Mouse (Mus musculus) ES-E14 (cell line): ENCODE data around the gene Cers2. TPM values are rescaled to one million over a fixed set of nuclear protein-coding genes. Genes with fewer than 3 reads are reported as not detected.

ENCODE experiments used
- DNase-seq: peaks from one replicate; pipeline ENCODE4 v3.0.0-alpha.2; 2013; ENCODE audit warnings: low read depth, low spot score
- H3K27ac ChIP-seq: 2 replicates; pipeline ENCODE4 v1.5.1; 2012; ENCODE audit warnings: low read depth, mild to moderate bottlenecking, low read length, moderate library complexity, mixed read lengths; ENCODE audit not compliant: poor library complexity, insufficient read depth, severe bottlenecking
- H3K36me3 ChIP-seq: 2 replicates; pipeline ENCODE4 v1.6.1; 2012; ENCODE audit warnings: mild to moderate bottlenecking, low read length, moderate library complexity, mixed read lengths; ENCODE audit not compliant: control insufficient read depth, poor library complexity, insufficient read depth, severe bottlenecking
- H3K4me1 ChIP-seq, 2 experiments: fragments of 150-350 bp in 1 of 2; sonication (generic) in 1 of 2; 2 replicates each; pipeline ENCODE4 v1.6.1; 2012; ENCODE audit warnings: low read length in 2 of 2, mild to moderate bottlenecking in 1 of 2, mixed read lengths in 1 of 2; ENCODE audit not compliant: control insufficient read depth in 2 of 2, insufficient read depth in 2 of 2, poor library complexity in 1 of 2
- H3K4me3 ChIP-seq, 2 experiments: fragments of 150-350 bp in 1 of 2; sonication (generic) in 1 of 2; 2 replicates each; pipeline ENCODE4 v1.5.1; 2012; ENCODE audit warnings: low read length in 2 of 2, low read depth in 1 of 2, mild to moderate bottlenecking in 1 of 2, mixed read lengths in 1 of 2; ENCODE audit not compliant: insufficient read depth in 1 of 2, poor library complexity in 1 of 2, severe bottlenecking in 1 of 2
- H3K9ac ChIP-seq: 2 replicates; pipeline ENCODE4 v1.6.1; 2012; ENCODE audit warnings: low read depth, mild to moderate bottlenecking, low read length, mixed read lengths; ENCODE audit not compliant: poor library complexity, insufficient read depth, severe bottlenecking
- H3K9me3 ChIP-seq: fragments of 150-350 bp; sonication (generic); 2 replicates; pipeline ENCODE4 v1.6.1; 2012; ENCODE audit warnings: low read depth, mild to moderate bottlenecking, low read length; ENCODE audit not compliant: control insufficient read depth, insufficient read depth
- CHD2 ChIP-seq: IDR thresholded peaks from 2 replicates; pipeline ENCODE4 v1.6.1; 2014; ENCODE audit warnings: mild to moderate bottlenecking, low read depth, low read length, inconsistent platforms
- HCFC1 ChIP-seq: IDR thresholded peaks from 2 replicates; pipeline ENCODE4 v1.6.1; 2012; ENCODE audit warnings: low read length, inconsistent platforms, borderline replicate concordance; ENCODE audit not compliant: insufficient read depth
- MAFK ChIP-seq: IDR thresholded peaks from 2 replicates; pipeline ENCODE4 v1.6.1; 2014; ENCODE audit warnings: mild to moderate bottlenecking, low read depth, low read length, inconsistent platforms; ENCODE audit not compliant: insufficient read depth
- ZC3H11A ChIP-seq: IDR thresholded peaks from 2 replicates; pipeline ENCODE4 v1.6.1; 2012; ENCODE audit warnings: low read depth, mild to moderate bottlenecking, inconsistent platforms, low read length, borderline replicate concordance
- ZNF384 ChIP-seq: IDR thresholded peaks from 2 replicates; pipeline ENCODE4 v1.6.1; 2012; ENCODE audit warnings: low read depth, low read length, inconsistent platforms
- in situ Hi-C, 2 experiments: fragments of 600-800 bp; cut with MboI; formaldehyde crosslinking; loops; one replicate each; pipeline ENCODE4 v1.15.1; 2025; ENCODE audit warnings: low sequenced_read_pairs in 2 of 2, inconsistent platforms in 1 of 2; ENCODE audit not compliant: unreplicated experiment in 2 of 2
- total RNA-seq: library from RNA; depleted of rRNA; stranded (reverse); fragments of 300-350 nt; gene quantifications from 2 replicates; pipeline ENCODE4 v1.2.3, GENCODE M21; 2012

Gene Cers2
- total RNA-seq, 1 experiment = 87.6 TPM

DNA sequence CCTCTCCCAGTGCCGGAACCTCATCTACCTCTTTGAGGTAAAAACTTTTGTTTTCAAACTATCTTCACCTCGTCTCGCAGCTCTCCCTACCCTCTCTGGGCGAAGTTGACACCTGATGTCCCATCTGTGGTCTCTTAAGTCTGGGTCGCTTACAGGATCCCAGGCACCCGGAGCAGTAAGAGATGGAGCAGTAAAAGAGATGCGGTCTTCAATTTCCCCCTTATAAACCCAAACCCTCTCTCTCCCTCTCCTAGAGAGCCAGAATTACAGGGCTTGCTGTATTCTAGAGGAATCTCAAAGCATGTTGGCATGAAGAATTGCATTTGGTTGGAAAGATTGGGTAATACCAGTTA is 31.0 kb upstream of the Cers2 start:
- in situ Hi-C loops = no loop called here
- TF ChIP-seq ZC3H11A = no peak
- no peak for TF ChIP-seq MAFK
- TF ChIP-seq ZNF384 = no peak
- TF ChIP-seq CHD2 = no peak
- no peak for TF ChIP-seq HCFC1
- Histone ChIP-seq H3K4me1 (peaks cover 2 to 9% of the 10 kb centered on the region in 2 experiments; a peak in 3 of 4 replicates), H3K36me3 (peaks cover 7% of the 10 kb centered on the region), H3K9me3 (no peaks in the 10 kb centered on the region), H3K27ac (peak overlapping the region; percentile 70; the same call in 1 of the 2 replicates), H3K4me3 (peak overlapping the region; percentile 82 to 94), H3K9ac (peak overlapping the region; percentile 77)
- no peak for DNase-seq

DNA sequence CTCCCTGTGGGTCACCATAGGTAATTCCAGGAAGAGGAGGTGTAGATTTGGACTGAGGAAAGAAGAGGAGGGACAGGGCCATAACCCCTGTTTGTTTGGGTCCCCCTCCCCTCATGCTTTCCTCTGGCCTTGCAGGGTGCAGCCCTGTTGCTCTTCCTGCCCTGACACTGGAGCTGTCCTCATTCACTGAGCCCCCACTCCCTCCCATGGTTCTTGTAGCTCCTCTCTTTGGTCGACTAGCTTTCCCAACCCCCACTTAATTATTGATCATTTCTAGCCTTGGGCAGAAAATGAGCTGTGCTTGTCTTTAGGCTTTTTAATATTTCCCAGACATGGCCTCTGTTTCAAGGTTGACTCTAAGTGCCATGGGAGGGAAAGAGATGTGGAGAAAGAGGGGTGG is 30.5 kb upstream of the Cers2 start:
- no peak for TF ChIP-seq ZC3H11A
- DNase-seq = no peak
- in situ Hi-C loops = no loop called here
- H3K27ac ChIP-seq = no peak overlapping the region
- H3K9me3 ChIP-seq = no peaks in the 10 kb centered on the region
- peaks cover 10% of the 10 kb centered on the region for H3K36me3 ChIP-seq
- H3K9ac ChIP-seq = no peak overlapping the region; the same call in 1 of the 2 replicates
- peak overlapping the region; percentile 82 to 94 for H3K4me3 ChIP-seq
- H3K4me1 ChIP-seq = peaks cover 2 to 7% of the 10 kb centered on the region in 2 experiments; a peak in 3 of 4 replicates

DNA sequence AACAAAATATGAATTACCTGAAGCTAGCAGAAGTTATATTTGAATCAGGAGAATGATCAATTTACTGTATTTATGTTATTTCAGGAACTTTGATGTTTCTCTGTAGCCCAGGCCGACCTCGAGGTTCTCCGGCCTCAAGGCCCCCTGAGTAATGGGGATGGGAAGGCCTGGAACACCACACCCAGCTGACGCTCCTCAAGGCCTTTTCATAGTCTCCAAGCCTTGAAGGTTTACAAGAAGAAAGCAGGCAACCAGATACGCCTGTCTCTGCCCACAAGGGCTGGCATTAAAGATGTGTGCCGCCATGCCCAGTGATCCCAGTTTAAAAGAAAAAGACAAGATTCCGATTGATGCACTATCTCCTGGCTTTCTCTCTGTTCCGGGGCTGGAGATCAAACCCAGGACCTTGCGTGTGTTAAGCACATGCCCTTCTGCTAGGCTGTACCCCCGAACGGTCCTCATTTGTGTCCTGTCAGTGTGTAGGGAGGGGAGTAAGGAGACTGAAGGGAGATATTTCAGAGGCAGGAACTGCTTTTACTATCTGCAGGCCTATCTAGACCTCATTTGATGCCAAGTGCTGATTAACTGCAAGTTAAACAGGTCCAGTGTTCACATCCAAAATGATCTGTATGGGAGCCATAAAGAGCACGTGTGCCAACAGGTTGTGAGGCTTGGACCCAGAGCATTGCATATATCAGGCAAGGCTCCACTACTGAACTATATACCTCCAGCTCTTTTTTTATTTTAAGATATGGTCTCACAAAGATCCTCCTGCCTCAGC is 29.9 kb upstream of the Cers2 start:
- H3K9ac ChIP-seq = peak overlapping the region; percentile 63; the same call in 1 of the 2 replicates
- DNase-seq = no peak
- no peaks in the 10 kb centered on the region for H3K9me3 ChIP-seq
- TF ChIP-seq ZC3H11A (no peak), HCFC1 (no peak)
- H3K4me1 ChIP-seq = peaks cover 2 to 9% of the 10 kb centered on the region in 2 experiments; a peak in 3 of 4 replicates
- in situ Hi-C loops = no loop called here
- H3K36me3 ChIP-seq = peaks cover 12% of the 10 kb centered on the region
- 0 out of 2 replicates have a peak overlapping the region, but pooled peaks have one; percentile 1 for H3K27ac ChIP-seq
- peak overlapping the region; percentile 82 to 94; a peak in 2 of 4 replicates for H3K4me3 ChIP-seq

DNA sequence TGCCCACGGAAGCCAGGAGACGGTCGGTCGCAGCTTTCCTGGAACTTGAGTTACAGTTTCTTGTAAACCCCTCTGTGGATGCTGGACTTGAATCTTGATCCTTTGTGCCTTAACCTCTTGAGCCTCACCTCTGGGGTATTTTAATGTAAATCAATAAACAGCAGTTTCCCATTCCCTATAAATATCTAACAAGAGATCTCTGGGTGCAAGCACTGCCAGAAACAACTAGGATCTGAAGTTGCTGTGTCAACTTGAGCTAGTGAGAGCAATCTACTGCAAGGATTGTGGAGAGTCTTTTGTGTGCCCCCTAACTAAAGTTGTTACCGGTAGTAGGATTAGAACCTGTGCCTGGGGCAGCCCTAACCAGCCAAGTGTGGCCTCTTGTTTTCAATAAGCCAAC is 29.2 kb upstream of the Cers2 start:
- TF ChIP-seq CHD2 = no peak
- TF ChIP-seq ZNF384 = no peak
- no peak for TF ChIP-seq ZC3H11A
- no peak for TF ChIP-seq HCFC1
- TF ChIP-seq MAFK = no peak
- H3K4me1 ChIP-seq = peaks cover 2 to 12% of the 10 kb centered on the region in 2 experiments; a peak in 3 of 4 replicates
- H3K36me3 ChIP-seq = peaks cover 12% of the 10 kb centered on the region
- H3K4me3 ChIP-seq = peak overlapping the region in 1 of 2 experiments; percentile 82; a peak in 1 of 4 replicates
- no peaks in the 10 kb centered on the region for H3K9me3 ChIP-seq
- no peak for DNase-seq
- H3K27ac ChIP-seq = peak overlapping the region; percentile 24; the same call in 1 of the 2 replicates
- in situ Hi-C loops = no loop called here
- H3K9ac ChIP-seq = peak overlapping the region; percentile 52; the same call in 1 of the 2 replicates

DNA sequence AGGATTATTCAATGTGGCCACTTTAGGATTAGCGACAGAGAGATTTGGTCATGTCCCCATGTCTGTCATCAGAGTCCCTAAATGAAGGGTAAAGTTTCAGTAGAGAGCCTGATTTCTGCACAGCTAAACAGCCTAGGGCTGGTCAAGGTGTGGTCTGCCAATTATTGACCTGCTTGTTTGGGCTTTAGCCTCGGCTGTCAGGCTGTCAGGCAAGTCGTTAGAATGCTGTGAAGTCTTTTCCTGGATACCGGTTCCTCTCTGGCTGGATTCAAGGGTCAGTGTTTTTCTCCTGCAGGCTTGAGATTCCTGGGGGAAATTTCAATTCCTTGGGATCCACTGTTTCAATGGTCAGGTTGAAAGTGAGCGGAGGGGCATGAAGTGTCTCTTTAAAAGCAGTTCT is 28.6 kb upstream of the Cers2 start:
- Histone ChIP-seq H3K4me1 (peaks cover 2 to 17% of the 10 kb centered on the region in 2 experiments; a peak in 3 of 4 replicates), H3K36me3 (peaks cover 12% of the 10 kb centered on the region), H3K9ac (peak overlapping the region; percentile 76; the same call in 1 of the 2 replicates), H3K9me3 (no peaks in the 10 kb centered on the region), H3K27ac (peak overlapping the region; percentile 36; the same call in 1 of the 2 replicates), H3K4me3 (peak overlapping the region in 1 of 2 experiments; percentile 47; a peak in 1 of 4 replicates)
- no peak for TF ChIP-seq MAFK
- no peak for TF ChIP-seq CHD2
- no peak for TF ChIP-seq ZNF384
- TF ChIP-seq ZC3H11A = no peak
- no peak for TF ChIP-seq HCFC1
- DNase-seq = no peak
- in situ Hi-C loops = no loop called here
